Mouse (Mus musculus): ENCODE results near the gene Stra6.
A peak's percentile ranks its signal among the peaks of the same experiment; 100 is the strongest.

Gene Stra6

DNA sequence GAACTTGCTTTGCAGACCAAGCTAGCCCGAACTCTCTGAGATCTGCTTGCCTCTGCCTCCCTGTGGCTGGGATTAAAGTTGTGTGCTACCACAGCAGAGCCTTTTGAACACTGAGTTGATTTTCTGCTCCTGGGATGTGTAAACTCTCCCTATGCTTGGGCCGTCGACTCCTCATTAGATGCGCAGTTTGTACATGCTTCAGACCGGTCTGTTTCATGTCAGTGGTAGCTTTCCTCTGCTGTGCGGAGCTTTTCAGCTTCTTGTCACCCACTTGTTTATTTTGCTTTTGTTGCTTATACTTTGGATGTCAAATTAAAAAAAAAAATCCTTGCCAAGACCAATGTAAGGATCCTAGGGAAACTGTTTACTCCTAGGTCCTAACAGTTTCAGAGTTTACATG lies 32.4 kb downstream of the Stra6 start:
- DNase-seq (ENCODE audit: low spot score), result no peak

DNA sequence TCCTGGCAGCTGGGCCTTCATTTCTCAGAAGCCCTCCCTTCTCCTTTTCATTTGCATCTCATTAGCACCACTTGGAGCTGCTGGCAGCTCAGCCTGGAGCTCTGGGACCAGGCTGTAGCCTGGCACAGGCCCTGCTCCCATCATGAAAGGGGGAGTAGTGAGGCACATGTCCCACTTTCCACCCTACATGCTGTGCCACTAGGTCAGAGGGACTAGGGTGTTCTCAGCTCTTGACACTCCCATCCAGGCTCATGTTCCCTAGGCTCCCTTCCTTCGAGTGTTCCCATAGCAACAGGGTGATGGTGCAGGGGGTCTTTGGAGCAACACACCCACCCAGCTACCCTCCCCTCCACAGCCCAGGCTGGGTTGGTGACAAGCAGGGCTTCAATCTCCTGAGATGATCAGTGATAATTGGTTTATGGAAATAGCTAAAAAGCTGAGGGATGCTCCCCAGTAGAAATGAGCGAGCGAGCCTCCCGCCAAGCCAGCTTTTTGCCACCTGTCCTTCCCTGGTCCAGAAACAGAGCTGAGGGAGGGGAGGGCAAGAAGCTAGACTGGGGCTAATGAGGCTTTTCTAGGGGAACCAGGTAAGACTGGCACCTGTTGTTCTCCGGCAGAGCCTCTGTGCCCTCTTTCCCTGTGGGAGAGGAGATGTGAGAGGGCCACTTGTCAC lies 33.2 kb downstream of the Stra6 start:
- no peak for DNase-seq (ENCODE audit: low spot score)

DNA sequence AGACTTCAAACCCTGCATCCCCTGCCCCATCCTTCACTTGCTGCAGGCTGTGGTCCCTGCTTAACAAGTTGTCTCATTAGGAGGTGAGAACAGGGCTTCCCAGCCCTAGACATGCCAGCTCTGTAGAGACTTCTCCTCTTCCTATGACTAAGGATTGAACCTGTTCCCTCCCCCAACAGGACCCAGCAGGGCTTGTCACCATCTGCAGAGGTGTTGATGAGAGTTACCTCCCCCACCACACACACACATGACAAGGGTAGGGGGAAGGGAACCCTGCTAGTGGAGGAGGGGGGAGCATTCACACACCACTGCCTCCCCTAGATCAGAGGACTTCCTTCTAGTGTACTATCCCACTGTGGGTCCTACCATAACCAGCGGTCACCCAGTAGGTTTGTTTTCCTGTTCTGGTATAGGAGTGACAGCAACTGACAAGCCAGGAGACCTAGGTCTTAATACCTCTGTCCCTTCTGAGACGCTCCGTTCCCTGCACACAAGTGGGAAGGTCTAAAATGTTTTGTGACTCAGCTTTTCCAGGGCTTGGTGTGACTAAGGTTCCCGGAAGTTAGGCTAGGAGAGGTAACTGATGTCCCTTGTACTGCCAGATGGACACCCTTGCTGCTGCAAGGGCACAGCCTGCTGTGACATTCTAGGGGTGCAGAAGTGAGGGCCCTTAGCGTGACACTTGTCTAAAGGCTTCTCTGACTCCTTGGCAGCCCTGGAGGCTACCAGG lies 36.4 kb downstream of the Stra6 start:
- no peak for DNase-seq (ENCODE audit: low spot score)

DNA sequence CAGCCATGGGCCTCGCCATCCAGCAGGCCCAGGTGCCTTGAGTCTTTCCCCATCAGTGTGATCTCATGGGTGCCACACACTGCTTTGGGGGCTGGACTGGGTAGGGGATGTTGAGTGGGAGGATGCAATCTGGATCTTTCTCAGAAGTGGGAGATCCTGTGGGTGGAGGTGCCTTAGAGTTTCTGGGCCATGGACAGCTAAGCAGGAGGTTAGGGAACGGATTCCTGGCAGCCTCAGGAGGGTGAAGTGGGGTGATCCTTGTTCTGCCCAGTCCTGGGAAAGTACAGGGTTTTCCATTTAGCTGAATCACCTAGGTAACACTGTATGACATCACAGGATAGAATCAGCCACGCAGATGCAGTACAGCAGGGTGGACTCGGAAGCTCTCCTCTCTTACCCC lies 38.4 kb downstream of the Stra6 start:
- DNase-seq (ENCODE audit: low spot score), result no peak

DNA sequence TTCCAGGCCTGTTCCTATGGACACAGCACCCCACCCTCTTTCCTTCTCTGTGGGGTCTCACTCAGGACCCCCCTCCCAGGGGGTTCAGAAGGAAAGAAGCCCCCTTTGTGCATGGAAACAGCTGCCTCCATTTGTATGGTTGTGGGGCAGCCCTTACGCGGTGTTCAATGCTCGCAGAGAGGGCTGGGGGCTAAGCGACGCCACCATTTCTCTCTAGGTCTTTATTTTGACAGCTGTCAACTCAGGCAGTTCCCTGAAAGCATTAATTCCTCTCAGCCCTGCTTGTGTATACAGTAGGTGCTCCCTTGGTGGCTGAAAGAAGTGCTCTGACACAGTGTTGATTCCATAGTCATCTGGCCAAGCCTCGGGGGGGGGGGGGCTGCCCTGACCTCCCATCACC lies 40.1 kb downstream of the Stra6 start:
- no peak for DNase-seq (ENCODE audit: low spot score)

DNA sequence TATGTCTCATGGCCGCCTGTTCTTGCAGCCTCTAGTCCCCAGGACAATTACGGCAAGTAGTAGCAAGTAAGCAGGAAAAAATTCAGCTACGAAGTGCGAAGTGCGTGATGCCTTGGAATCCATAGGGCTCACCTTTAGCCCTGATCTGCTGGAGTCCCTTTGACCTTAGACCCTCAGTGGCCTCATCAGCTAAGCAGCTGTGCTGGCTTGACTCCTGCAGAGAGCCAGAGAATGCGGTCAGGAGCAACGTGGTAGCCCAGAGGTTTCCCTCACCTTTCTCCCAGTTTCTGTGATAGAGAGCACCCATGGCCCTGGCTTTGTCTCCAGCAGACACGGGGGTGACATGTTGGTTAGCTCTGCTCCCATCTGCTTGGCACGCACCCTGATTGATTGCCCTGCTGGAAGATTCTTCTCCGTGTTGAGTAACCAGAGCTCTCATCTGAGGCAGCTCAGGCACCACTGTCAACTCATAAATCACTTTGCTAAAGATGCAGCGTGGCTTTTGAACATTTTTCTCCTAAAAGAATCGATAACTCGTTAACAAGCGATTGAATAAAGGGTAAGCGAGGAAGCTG lies 42.1 kb downstream of the Stra6 start:
- no peak for DNase-seq (ENCODE audit: low spot score)

DNA sequence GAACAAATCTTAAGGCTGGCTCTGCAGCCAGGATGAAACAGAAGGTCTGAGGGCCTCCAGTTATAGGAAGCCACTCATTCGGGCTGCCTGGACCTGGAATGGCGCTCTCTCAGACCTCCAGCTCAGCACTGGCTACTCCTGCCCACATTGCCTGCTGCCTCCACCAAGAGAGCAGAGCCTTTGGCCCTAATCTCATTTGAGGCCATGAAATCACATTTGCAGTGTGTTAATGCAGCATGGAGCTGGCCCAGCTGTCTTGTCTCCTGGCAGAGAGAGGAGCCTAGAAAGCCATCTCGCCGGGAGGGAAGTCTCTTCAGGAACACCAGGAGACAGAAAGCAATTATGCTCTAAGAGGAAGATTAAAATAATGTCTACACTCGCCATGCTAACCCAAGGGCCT lies 43.9 kb downstream of the Stra6 start:
- no peak for DNase-seq (ENCODE audit: low spot score)

DNA sequence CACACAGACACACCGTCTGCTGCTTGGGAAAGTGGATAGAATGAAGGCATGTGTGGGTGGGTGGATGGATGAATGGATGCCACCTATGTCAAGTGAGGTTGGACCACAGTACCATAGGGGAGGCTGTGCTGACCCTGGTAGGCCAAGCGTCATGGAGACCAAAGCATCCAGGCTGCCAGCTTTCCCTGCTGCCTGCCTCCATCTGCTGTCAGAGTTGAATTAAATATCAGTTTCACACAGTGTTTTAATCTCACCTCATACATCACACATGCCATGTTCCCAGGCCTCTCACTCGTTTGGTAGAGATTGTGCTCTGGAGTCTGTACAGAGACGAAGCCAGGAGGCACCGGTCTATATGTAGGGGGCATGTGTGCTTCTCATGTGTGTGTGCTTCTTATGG lies 47.2 kb downstream of the Stra6 start:
- no peak for DNase-seq (ENCODE audit: low spot score)

DNA sequence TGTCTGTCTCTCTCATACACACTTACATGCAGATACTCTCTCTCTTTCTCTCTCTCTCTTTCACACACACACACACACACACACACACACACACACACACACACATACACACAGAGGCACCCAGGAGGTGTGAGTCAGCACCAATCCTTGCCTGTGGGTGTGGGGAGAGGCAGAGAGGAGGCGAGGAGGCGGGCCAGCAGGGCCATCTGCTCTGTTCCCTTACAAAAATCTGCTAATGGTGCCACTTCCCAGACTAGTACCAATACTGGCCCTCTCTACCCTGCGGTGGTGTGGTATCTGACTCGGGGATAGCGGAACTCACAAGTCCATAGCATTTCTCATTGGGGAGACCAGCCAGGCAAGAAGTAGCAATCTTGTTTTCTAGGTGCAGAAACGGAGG lies 47.8 kb downstream of the Stra6 start:
- peak; percentile 13 for DNase-seq (ENCODE audit: low spot score)

DNA sequence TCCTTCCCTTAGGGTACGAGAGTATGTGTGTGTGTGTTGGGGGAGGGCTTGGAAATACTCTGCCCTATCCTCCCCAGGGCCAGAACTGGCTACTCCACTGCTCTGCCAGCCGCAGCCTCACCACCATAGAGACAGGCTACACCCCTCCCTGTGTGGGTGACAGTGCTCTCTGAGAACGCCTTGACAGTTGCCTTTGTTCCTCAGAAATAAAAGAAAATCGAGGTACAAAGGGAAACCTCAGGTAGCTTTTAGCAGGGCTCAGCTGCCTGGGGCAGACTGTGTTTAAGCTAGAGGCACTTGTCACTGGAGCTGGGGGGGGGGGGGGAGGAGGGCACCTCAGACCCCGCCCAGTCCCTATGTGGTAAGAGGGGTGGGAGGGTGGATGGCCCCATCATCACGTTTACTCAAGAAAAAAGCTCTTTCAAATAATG lies 48.7 kb downstream of the Stra6 start:
- DNase-seq (ENCODE audit: low spot score), result no peak

DNA sequence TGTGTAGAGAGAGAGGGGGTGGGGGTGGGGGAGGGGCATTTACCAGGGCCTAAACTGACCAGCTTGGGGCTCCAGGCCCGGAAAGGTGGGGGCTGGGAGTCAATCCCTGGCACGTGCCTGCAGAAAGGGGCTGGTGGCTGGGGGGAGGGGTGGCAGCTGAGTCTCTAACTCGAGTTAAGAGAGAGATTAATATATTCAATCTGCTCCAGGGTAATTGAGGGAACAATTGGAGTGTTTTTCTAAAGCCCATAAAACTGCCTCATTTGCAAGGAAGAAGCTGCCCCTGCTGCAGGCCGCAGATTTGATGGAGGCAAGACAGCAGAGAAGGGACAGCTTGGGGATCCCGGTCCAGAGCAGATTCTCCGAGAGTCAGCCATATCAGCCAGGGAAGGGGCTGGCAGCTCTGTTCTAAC lies 49.3 kb downstream of the Stra6 start:
- no peak for DNase-seq (ENCODE audit: low spot score)

DNA sequence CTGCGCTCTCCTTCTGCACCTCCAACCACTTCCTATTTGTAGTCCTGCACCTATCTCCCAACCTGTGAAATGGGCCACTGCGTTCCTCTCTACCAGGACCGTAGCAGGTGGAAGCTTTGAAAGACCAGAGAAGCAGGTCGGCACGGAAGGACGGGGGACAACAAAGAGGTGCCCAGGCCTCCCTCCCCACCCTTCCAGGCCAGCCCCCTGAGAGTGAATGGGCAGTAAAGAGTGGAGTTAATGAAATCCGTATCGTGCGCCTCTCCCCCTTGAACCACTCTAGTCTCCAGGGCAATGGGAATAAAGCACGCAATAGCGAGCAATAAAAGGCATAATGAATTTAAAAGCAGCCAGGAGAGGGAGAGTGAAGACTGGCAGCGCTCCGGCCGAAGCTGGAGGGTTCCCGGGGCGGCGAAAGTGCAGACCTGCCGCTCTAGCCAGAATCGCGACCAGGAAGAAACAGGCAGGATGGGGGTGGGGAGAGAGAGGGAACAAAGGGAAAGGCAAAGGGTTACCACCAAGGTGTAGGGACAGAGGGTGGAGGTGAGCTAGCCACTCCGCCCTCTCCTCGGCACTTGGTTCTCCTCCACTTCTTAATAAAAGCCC lies 49.8 kb downstream of the Stra6 start:
- DNase-seq (ENCODE audit: low spot score), result no peak

DNA sequence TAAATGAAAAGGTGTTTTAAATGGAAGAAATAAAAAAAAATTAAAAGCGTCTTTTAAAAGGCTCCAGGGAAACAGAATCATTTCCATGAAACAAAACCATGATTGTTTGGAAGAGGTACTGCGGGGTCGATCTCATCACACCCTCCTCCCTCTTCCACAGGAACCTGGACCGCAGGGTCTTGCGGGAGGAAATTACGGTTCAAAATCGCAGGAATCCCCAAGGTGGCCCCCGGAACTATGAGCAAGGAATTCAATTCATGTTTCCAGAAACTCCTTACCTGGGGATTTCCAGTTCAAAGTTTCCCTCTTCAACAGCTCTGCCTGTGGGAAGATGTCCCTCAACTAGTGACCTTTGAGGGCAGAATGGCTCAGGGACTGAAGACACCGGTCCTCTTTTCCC lies 50.4 kb downstream of the Stra6 start:
- no peak for DNase-seq (ENCODE audit: low spot score)

DNA sequence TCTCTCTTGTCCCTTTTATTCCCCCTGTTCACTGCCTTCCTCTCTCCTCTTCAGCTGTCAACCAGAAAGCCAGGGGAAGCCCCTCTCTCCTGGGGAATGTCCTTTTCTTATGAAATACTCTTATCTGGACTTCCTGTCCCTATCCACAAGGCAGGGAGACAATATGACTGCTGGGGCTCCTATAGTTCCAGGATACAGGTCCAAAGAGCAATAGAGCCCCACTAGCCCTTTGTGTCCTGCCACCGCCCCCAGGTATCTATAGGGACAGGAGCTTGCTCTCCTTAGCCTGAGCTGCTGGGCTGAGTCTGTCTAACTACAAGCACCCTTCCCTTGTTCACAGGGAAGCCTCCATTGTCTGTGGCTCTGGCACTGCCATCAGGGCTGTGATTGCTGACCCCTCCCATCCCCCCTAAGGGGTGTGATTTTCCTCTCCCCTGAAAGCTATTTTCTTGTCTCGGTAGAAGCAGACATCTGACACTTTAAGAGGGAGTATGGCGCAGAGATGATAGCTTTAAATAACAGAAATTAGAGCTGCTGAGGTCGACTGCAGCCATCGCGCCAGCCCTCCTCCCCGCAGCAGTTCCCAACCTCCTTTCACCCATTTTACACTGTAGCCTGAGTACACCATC lies 51.8 kb downstream of the Stra6 start:
- DNase-seq (ENCODE audit: low spot score), result no peak

DNA sequence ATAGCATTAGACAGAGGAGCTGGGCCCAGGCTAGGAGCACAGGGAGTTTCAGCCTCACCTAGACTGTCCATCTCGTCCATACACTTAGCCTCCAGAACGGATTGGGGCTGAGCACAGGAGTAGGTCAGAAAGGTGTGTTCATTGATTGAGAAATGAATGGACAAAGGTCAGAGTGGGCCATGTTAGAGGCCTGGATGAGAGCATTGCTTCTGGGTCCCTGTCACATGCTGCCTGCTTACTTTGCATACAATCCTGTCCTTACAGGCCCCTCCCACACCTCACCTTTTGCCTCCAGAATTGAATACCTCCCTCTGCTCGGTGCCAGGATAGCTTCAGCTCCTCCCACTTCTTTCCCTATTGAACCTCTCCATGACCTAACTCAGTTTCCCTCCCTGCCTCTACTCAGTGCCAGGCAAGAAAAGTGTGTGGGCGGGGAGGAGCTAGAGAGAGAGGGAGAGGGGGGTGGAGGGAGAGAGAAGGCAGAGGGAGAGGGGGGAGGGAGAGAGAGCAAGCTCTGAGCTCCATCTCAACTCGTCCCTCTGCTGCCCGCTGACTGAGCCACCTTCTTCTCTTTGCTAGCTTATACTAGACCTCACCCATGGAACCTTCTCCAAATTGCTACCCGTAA lies 52.5 kb downstream of the Stra6 start:
- DNase-seq (ENCODE audit: low spot score), result no peak

DNA sequence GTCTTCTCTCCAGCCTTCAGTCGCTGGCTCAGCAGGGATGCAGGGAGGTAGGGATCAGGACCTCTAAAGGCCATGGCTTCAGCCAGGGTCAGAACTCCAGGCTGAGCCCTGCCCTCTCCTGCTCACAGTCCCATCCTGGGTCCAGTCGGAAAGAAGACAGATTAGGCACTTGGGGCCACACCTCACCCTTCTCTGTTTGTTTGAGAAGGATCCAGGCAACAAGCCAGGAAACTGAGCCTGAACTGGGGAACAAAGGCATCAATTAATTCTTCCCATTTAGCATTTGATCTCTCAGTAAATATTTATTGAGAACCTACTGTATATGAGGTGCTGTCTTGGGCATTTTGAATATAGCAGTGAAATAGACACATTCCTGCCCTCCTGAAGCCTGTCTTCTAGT lies 55.1 kb downstream of the Stra6 start, which contains the start of gene Ccdc33:
Gene Ccdc33 (minus strand): TSS at position 153 of the 400 bp plus-strand sequence.
- DNase-seq (ENCODE audit: low spot score), result no peak

DNA sequence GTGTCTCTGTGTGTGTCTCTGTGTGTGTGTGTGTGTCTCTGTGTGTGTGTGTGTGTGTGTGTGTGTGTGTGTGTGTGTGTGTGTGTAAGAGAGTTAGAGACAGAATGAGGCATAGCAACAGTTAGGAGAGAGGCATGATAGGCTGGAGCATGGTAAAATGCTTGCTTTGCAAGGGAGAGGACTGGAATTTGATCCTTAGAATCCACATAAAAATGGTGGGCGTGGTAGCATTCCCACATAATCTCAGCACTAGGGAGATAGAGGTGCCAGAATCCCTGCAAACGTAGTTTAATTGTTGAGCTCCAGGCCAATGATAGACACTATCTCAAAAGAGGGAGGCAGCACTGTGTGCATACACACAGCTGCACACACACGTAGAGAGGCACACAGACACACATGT lies 61.5 kb downstream of the Stra6 start:
- DNase-seq (ENCODE audit: low spot score), result no peak

DNA sequence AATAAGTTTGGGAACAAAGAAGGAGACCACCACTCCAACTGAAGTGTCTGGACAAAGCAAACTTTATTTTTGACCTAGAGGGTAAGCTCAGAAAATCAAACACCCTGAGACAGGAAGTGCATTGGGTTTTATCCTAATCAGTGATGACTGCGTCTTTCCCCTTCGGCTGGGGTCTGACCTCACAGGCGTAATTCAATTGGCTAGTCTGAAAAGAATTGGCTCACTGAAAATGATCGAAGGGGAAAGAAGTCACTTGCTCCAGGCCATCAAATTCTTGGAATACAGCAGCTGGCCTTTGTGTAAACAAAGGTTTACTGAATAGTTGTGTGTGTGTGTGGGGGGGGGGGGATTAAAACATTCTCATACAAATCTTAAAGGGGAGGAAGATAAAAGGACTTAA lies 62.2 kb downstream of the Stra6 start:
- DNase-seq (ENCODE audit: low spot score), result no peak

DNA sequence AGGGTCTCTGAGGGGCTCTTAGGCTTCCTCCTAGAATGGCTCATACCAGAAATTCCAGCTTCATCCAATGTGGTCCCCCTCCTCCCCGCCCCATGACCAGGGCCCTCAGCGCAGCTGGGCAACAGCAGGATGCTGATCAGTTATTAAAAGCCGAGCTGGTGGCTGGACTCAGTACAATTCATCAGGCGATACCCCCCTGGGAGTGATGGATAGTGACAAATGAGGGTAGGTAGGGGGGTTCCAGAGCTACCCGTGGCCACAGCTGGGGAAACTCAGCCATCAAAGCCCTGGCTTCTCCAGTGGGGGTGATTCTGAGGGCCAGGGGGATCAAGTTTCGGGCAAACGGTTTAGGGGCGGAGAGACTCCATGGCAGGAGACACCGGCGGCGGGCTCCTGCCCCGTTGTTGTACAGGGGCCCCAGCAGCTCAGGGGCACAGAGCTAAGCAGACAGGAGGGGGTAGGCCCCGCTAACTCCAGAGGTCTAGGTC lies 65.4 kb downstream of the Stra6 start:
- DNase-seq (ENCODE audit: low spot score), result no peak

DNA sequence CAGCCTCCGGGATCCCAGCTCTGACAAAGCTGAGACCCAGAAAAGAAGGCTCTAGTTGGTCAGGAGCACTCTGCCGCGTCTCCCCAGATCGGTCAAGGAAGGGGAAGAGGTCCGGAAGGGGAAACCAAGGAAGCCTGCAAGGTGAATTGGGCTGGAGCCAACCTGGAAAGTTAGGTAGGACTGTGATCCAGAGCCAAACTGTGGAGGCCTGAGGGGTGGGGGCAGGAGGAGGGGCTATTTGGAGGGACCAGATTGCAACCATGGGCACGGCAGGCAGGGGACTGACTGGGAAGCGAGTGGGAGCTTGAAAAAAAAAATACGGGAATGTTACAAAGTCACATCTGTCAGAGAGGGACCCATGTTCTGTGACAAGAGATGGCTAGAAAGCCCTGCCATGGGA lies 65.9 kb downstream of the Stra6 start:
- DNase-seq (ENCODE audit: low spot score), result no peak

DNA sequence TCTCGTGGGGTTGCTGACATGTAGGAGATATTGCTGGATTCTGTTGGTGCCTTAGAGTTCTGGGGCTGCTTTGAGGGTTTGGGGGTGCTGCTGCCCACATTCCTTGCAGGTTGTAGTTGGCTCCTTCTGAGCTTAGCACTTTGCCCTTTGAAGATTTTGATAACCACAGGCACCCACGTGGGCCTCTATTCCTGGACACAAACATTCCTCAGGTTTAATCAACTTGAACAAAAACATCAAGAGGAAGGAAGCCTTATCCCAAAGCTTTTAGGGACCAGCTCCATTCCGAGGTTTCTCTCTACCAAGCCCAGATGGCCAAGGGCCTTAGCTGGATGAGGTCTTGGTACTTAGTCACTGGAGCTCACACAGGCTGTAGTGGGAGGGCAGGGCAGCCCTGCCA lies 67.3 kb downstream of the Stra6 start:
- DNase-seq (ENCODE audit: low spot score), result no peak

DNA sequence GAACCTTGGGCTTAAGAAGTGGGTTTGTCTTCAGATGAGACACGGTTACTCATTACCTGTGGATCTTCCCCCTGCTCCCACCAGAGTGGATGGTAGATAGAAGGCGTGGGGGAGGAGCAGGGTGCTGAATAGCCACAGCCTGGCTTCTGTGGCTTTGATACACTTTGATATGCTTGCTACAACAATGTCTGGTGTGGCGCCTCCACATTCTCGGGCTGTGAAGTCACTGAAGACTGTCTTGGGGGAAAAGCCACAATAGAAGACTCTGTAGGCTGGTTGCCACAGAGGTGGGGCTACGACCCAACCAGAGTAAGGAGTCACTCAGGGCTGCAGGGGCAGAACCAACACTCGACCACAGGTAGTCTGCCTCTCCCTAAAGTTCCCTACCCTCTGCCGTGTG lies 68.1 kb downstream of the Stra6 start:
- no peak for DNase-seq (ENCODE audit: low spot score)
